Mouse (Mus musculus) yolk sac, embryonic 10.5 days (tissue): Measurements from ENCODE around the gene Tmem63a.
"Not testable (repeated sequence)": the region's sequence is repeated elsewhere in the genome, so short reads cannot be mapped to it uniquely, and the experiment has no call there.

Source experiments
- DNase-seq: peaks from one replicate; pipeline ENCODE4 v3.0.0-alpha.2; 2017; ENCODE audit warnings: low spot score

Tmem63a gene

GRCm38 (mm10) chr1:180926286-180926685 lies 15.9 kb upstream of the Tmem63a start:
- no peak for DNase-seq

DNA sequence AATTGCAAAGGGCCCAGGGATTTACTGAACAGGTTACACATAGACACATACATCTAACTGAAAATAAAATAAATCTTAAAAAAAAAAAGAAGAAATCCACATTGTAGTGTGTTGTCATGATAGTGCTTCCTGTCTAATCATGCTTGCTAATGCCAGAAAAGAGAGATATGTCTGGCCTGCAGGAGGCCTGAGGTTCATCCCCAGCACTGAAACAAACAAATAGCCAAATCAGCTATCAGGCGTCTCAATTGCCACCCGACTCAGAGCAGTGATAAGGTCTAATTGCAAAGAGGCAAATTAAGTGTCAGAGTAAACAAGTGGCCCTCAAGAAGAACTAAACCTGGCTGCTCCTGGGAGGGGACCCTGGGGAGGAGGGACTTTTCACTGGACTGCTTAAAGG lies 12.5 kb upstream of the Tmem63a start:
- DNase-seq = no peak

GRCm38 (mm10) chr1:180931106-180931505 lies 11.0 kb upstream of the Tmem63a start:
- no peak for DNase-seq

GRCm38 (mm10) chr1:180933659-180934058 lies 8.5 kb upstream of the Tmem63a start:
- DNase-seq = no peak

- DNase-seq = no peak
Observed at GRCm38 (mm10) chr1:180934467-180935419, 7.4 kb upstream of the Tmem63a start, which contains the start of gene Lefty1. TSS of gene Lefty1 (plus strand) at chr1:180935022.

GRCm38 (mm10) chr1:180936610-180937398 lies 5.3 kb upstream of the Tmem63a start:
- peak; percentile 73 for DNase-seq

DNA sequence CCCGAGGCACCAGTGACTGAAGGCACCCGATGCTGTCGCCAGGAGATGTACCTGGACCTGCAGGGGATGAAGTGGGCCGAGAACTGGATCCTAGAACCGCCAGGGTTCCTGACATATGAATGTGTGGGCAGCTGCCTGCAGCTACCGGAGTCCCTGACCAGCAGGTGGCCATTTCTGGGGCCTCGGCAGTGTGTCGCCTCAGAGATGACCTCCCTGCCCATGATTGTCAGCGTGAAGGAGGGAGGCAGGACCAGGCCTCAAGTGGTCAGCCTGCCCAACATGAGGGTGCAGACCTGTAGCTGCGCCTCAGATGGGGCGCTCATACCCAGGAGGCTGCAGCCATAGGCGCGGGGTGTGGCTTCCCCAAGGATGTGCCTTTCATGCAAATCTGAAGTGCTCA lies 4.5 kb upstream of the Tmem63a start:
- DNase-seq = not testable (repeated sequence)

- DNase-seq = not testable (repeated sequence)
Observed at GRCm38 (mm10) chr1:180938781-180939180, 3.4 kb upstream of the Tmem63a start.

DNA sequence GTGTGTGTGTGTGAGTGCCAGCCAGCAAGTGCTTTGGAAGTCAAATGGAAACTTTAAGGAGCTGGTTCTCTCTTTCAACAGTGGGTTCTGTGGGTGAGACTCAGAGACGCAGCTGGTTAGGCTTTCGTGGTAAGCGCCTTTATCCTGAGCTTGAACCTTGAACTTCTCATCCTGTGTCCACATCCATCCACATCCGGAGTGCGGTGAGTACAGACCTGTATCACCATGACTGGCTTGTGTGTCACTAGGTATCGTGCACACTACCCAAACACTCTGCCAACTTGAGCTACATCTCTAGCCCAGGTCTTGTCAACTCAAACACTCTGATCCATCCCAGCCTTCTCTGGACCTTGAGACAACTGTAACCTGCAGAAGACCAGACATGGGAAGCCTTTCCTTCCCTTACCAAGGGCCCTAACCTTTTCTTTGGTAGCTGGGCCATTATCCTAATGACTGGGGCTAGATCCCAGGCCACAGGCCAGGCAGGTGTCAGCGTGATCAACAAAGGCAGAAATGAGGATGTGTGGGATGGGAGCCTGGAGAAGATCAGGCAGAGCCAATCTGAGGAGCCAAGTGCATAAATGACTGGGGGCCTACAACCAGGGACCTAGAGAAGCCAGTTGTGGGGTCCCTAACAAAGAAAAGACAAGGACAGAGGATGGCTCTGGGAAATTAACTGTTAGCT lies 1.2 kb upstream of the Tmem63a start:
- DNase-seq = no peak

- no peak for DNase-seq
Observed at GRCm38 (mm10) chr1:180941726-180942125, 418 bp upstream of the Tmem63a start.

GRCm38 (mm10) chr1:180943032-180943644 lies 994 bp downstream of the Tmem63a start:
- no peak for DNase-seq

GRCm38 (mm10) chr1:180943896-180944295 lies 1.8 kb downstream of the Tmem63a start:
- no peak for DNase-seq

- no peak for DNase-seq
Observed at GRCm38 (mm10) chr1:180944553-180944952, 2.4 kb downstream of the Tmem63a start.

GRCm38 (mm10) chr1:180945001-180945980 lies 3.1 kb downstream of the Tmem63a start:
- DNase-seq = peak; percentile 64

DNA sequence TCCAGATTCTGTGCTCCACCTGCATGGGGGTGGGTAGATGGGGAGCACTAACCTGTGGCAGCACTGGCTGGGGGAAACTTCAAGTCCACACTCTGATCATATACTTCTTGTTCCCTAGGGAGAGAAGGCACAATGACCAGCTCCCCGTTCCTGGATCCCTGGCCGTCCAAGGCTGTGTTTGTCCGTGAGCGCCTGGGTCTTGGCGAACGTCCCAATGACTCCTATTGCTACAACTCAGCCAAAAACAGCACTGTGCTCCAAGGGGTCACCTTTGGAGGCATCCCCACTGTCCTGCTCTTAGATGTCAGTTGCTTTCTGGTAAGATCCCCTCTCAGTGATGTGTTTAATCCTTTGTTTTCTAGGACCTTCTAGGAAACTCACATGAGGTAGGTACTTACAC lies 4.3 kb downstream of the Tmem63a start:
- no peak for DNase-seq

- DNase-seq = peak; percentile 73
Observed at GRCm38 (mm10) chr1:180952085-180952746, 10.1 kb downstream of the Tmem63a start.

DNA sequence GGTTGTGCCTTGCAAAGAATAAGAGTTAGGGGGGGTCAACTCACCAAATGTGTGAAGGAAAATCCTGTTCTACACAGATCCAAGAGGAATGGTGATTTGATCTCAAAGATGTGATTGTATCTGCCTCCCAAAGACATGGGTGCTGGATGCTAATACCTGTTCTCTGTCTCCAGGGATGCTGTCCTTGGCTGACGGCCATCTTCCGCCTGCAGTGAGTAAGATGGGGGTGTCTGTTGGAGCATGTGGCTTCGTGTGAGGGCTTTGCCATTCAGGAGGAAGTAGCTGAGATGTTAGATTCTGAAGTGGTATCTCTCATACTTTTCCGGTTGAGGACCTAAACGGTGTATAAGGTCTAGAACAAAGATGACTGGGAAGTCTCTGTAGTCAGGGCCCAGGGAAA lies 10.7 kb downstream of the Tmem63a start:
- no peak for DNase-seq

GRCm38 (mm10) chr1:180956401-180956800 lies 14.3 kb downstream of the Tmem63a start:
- DNase-seq = no peak

GRCm38 (mm10) chr1:180956973-180957381 lies 14.8 kb downstream of the Tmem63a start:
- no peak for DNase-seq

- DNase-seq = no peak
Observed at GRCm38 (mm10) chr1:180957989-180958388, 15.8 kb downstream of the Tmem63a start.
